Comparison of ENCODE assay signal across 17 mouse cellular contexts in the genomic region with DNA sequence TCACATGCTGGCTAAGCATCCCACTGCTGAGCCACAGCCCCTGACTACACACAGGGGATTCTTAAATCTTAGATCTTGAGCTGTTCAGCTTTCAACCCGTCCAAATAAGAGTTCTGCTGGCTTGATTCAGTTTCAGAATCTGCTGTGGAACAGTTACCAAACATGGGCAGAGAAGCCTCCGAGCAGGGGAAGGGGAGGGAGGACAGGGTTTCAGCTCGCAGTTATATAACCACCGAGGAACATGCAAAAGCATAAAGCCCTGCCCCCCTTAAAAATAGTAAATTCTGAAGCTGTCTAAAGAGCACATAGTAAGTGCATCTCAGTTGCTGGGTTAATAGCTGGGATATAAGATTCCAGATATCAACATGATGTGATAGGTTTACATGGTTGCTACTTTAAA. TPM values are rescaled to one million over a fixed set of nuclear protein-coding genes. Genes with fewer than 3 reads are reported as not detected.
DNase-seq lines count a peak whose midpoint lies in the region; ATAC-seq lines count a peak whose summit lies in the region.
"Had no signal": no experiment of that assay in that cellular context is flagged by ENCODE, and none has a peak within 500 bp of the region (broad histone marks: within the 10 kb centered on the region; RNA-seq: fewer than 3 reads in every experiment).

No protein-coding gene starts in this region.

- no peak overlapping the region for H3K4me3 ChIP-seq in hindbrain, embryonic 14.5 days (replicated peaks; ENCODE audit: low read length)
- no peak overlapping the region for H3K4me3 ChIP-seq in hindbrain, embryonic 16.5 days (ENCODE audit: low read length)
- no peak overlapping the region for H3K4me3 ChIP-seq in hindbrain, embryonic 10.5 days
- H3K4me3 ChIP-seq: hindbrain, embryonic 15.5 days; midbrain, embryonic 12.5 days had no signal

- no peaks in the 10 kb centered on the region for H3K36me3 ChIP-seq in hindbrain, embryonic 14.5 days (replicated peaks; ENCODE audit: control insufficient read depth, insufficient read depth)
- H3K36me3 ChIP-seq in hindbrain, embryonic 16.5 days (ENCODE audit: control insufficient read depth, insufficient read depth, low read length): no peaks in the 10 kb centered on the region
- no peaks in the 10 kb centered on the region for H3K36me3 ChIP-seq in hindbrain, embryonic 10.5 days
- H3K36me3 ChIP-seq: G1E; hindbrain, embryonic 15.5 days; midbrain, embryonic 12.5 days had no signal

- WGBS in hindbrain, embryonic 14.5 days: 81% methylated on average over 4 of the region's 4 CpGs
- WGBS in hindbrain, embryonic 16.5 days: 80% methylated on average over 4 of the region's 4 CpGs
- 85% methylated on average over 4 of the region's 4 CpGs for WGBS in hindbrain, embryonic 10.5 days

- no peak for ATAC-seq in hindbrain, embryonic 14.5 days (ENCODE audit: low FRiP score)
- no peak for ATAC-seq in hindbrain, embryonic 16.5 days
- peak; percentile 74 for ATAC-seq in activated CD4-positive, CD25-positive, alpha-beta regulatory T cell, adult 4 months
- ATAC-seq: forebrain, embryonic 14.5 days had no signal

- peak; percentile 11 for DNase-seq in hindbrain, embryonic 14.5 days (ENCODE audit: low spot score)
- DNase-seq in A20 (ENCODE audit: low read depth, low spot score): peak; percentile 54
- peak; percentile 18 for DNase-seq in lung, postnatal 36 days
- DNase-seq in testis, postnatal 14 days (ENCODE audit: low spot score): no peak
- DNase-seq in left cerebral cortex, postnatal 10 days (ENCODE audit: extremely low spot score in 1 of 2, low spot score in 2 of 2): no peak
- DNase-seq in hindbrain, embryonic 10.5 days (ENCODE audit: low spot score): no peak
- DNase-seq: adrenal gland, postnatal 25 days; cerebellum, postnatal 10 days; embryo, embryonic 11 days; kidney, postnatal 14 days; liver had no signal

- H3K4me1 ChIP-seq in hindbrain, embryonic 14.5 days (replicated peaks; ENCODE audit: control insufficient read depth, insufficient read depth, low read length): no peaks in the 10 kb centered on the region
- no peaks in the 10 kb centered on the region for H3K4me1 ChIP-seq in hindbrain, embryonic 16.5 days (ENCODE audit: control insufficient read depth, insufficient read depth, low read depth, low read length)
- H3K4me1 ChIP-seq in hindbrain, embryonic 10.5 days (replicated peaks): 0 out of 2 replicates have a peak, but pooled peaks cover 6% of the 10 kb centered on the region
- H3K4me1 ChIP-seq: hindbrain, embryonic 15.5 days had no signal

- no peak overlapping the region for H3K9ac ChIP-seq in hindbrain, embryonic 14.5 days
- no peak overlapping the region for H3K9ac ChIP-seq in hindbrain, embryonic 16.5 days (ENCODE audit: low read depth, low read length)
- H3K9ac ChIP-seq: hindbrain, embryonic 15.5 days; midbrain, embryonic 12.5 days had no signal

- H3K27me3 ChIP-seq in hindbrain, embryonic 14.5 days (ENCODE audit: control insufficient read depth, insufficient read depth, low read length): no peaks in the 10 kb centered on the region
- no peaks in the 10 kb centered on the region for H3K27me3 ChIP-seq in hindbrain, embryonic 16.5 days (replicated peaks; ENCODE audit: control insufficient read depth, insufficient read depth, low read length)
- no peaks in the 10 kb centered on the region for H3K27me3 ChIP-seq in hindbrain, embryonic 10.5 days (ENCODE audit: insufficient read depth, poor library complexity, severe bottlenecking)
- H3K27me3 ChIP-seq: hindbrain, embryonic 15.5 days; midbrain, embryonic 12.5 days had no signal

- H3K4me2 ChIP-seq in hindbrain, embryonic 14.5 days (replicated peaks): no peak overlapping the region
- H3K4me2 ChIP-seq in hindbrain, embryonic 16.5 days (ENCODE audit: low read length): no peak overlapping the region
- H3K4me2 ChIP-seq: hindbrain, embryonic 15.5 days; midbrain, embryonic 12.5 days had no signal

- H3K27ac ChIP-seq in hindbrain, embryonic 14.5 days: no peak overlapping the region
- H3K27ac ChIP-seq in hindbrain, embryonic 16.5 days (ENCODE audit: low read depth, low read length): no peak overlapping the region
- no peak overlapping the region for H3K27ac ChIP-seq in hindbrain, embryonic 10.5 days
- H3K27ac ChIP-seq: hindbrain, embryonic 15.5 days; midbrain, embryonic 12.5 days had no signal

- H3K9me3 ChIP-seq in hindbrain, embryonic 14.5 days (ENCODE audit: control insufficient read depth, low read length): no peaks in the 10 kb centered on the region
- H3K9me3 ChIP-seq in hindbrain, embryonic 16.5 days (ENCODE audit: control insufficient read depth, low read length): no peaks in the 10 kb centered on the region; the same call in 1 of the 2 replicates
- H3K9me3 ChIP-seq in hindbrain, embryonic 10.5 days: no peaks in the 10 kb centered on the region
- H3K9me3 ChIP-seq: G1E; hindbrain, embryonic 15.5 days; midbrain, embryonic 12.5 days had no signal

- intact Hi-C loops in left cerebral cortex, postnatal 10 days (cut with DNase I): no loop called here

RNA-seq across cellular contexts. Expression of a gene that starts 35.5 kb away (rescaled TPM):
- 51.2 and 57.5 TPM in 2 replicates for polyA plus RNA-seq in hindbrain, embryonic 14.5 days (2014; fragmentation: Nextera tagmentation; extraction: Ambion mirVana)
- 34.6 and 45.2 TPM in 2 replicates for polyA plus RNA-seq in hindbrain, embryonic 16.5 days (2015; fragmentation: Nextera tagmentation; extraction: Ambion mirVana)
- 10 to 100 TPM; 28.5 to 36.1 TPM for polyA plus RNA-seq in activated CD4-positive, CD25-positive, alpha-beta regulatory T cell, adult 4 months (2017; shearing (Covaris generic))
- 10 to 100 TPM; 34.6 to 40.3 TPM for total RNA-seq in left cerebral cortex, postnatal 10 days (2021)
- 70.2 and 70.8 TPM in 2 replicates for polyA plus RNA-seq in hindbrain, embryonic 10.5 days (2016; fragmentation: Nextera tagmentation; extraction: Ambion mirVana)

Comparison
In these comparisons a context has a peak if more than half of its experiments do, and no peak if none do; other contexts are left out.
1. DNase-seq: peak in hindbrain, embryonic 14.5 days (single experiment), A20 (single experiment) and lung, postnatal 36 days (single experiment); none in testis, postnatal 14 days (single experiment), left cerebral cortex, postnatal 10 days (0 of 2) and hindbrain, embryonic 10.5 days (single experiment).